Mouse (Mus musculus): ENCODE results near the gene Spef2. TPM values are rescaled to one million over a fixed set of nuclear protein-coding genes. Genes with fewer than 3 reads are reported as not detected.

The Spef2 gene
- polyA plus RNA-seq, 1 experiment from 2014 or later, result 4.3 TPM

- ATAC-seq (ENCODE audit: insufficient number of reproducible peaks, low FRiP score, low TSS enrichment, low read depth), result no peak
- Histone ChIP-seq H3K4me1 (no peaks in the 10 kb centered on the region), H3K27ac (replicated peaks) (no peak overlapping the region), H3K9me3 (replicated peaks) (no peaks in the 10 kb centered on the region), H3K27me3 (no peaks in the 10 kb centered on the region), H3K36me3 (no peaks in the 10 kb centered on the region), H3K9ac (no peak overlapping the region), H3K4me3 (replicated peaks) (no peak overlapping the region), H3K4me2 (replicated peaks) (no peak overlapping the region)
- WGBS, result 85% methylated on average over 3 of the region's 3 CpGs
Measured at GRCm38 (mm10) chr15:9533356-9533902, 215.2 kb downstream of the Spef2 start.

- H3K9ac ChIP-seq, result no peak within 1 kb of the TSS
- no peaks in the 10 kb centered on the region for H3K27me3 ChIP-seq
- no peaks in the 10 kb centered on the region for H3K36me3 ChIP-seq
- H3K9me3 ChIP-seq (replicated peaks), result no peaks in the 10 kb centered on the region
- H3K4me1 ChIP-seq, result no peaks in the 10 kb centered on the region
- no peak within 1 kb of the TSS for H3K27ac ChIP-seq (replicated peaks)
- WGBS, result 86% methylated on average over 4 of the region's 4 CpGs
- H3K4me2 ChIP-seq (replicated peaks), result no peak within 1 kb of the TSS
- ATAC-seq (ENCODE audit: insufficient number of reproducible peaks, low FRiP score, low TSS enrichment, low read depth), result no peak
- H3K4me3 ChIP-seq (replicated peaks), result no peak within 1 kb of the TSS
Measured at GRCm38 (mm10) chr15:9530076-9530475, 218.6 kb downstream of the Spef2 start, which contains the start of gene Il7r. TSS of gene Il7r (minus strand) at chr15:9530176.

GRCm38 (mm10) chr15:9529646-9530045, 219.0 kb downstream of the Spef2 start:
- Histone ChIP-seq H3K27ac (replicated peaks) (no peak overlapping the region), H3K9me3 (replicated peaks) (no peaks in the 10 kb centered on the region), H3K4me3 (replicated peaks) (no peak overlapping the region), H3K27me3 (no peaks in the 10 kb centered on the region), H3K4me2 (replicated peaks) (no peak overlapping the region), H3K4me1 (no peaks in the 10 kb centered on the region), H3K36me3 (no peaks in the 10 kb centered on the region), H3K9ac (no peak overlapping the region)
- no peak for ATAC-seq (ENCODE audit: insufficient number of reproducible peaks, low FRiP score, low TSS enrichment, low read depth)
- WGBS, result 67% methylated on average over 3 of the region's 3 CpGs

Other genes starting within 250 kb of the Spef2 start
- gene Il7r, start 218.7 kb downstream of the Spef2 start, polyA plus RNA-seq (2015; fragmentation: Nextera tagmentation; extraction: Ambion mirVana), result 0.07 and 0.37 TPM in 2 replicates